Mouse (Mus musculus): Measurements from ENCODE around the gene Rnf130.
A peak's percentile ranks its signal among the peaks of the same experiment; 100 is the strongest.

Rnf130 gene

DNA sequence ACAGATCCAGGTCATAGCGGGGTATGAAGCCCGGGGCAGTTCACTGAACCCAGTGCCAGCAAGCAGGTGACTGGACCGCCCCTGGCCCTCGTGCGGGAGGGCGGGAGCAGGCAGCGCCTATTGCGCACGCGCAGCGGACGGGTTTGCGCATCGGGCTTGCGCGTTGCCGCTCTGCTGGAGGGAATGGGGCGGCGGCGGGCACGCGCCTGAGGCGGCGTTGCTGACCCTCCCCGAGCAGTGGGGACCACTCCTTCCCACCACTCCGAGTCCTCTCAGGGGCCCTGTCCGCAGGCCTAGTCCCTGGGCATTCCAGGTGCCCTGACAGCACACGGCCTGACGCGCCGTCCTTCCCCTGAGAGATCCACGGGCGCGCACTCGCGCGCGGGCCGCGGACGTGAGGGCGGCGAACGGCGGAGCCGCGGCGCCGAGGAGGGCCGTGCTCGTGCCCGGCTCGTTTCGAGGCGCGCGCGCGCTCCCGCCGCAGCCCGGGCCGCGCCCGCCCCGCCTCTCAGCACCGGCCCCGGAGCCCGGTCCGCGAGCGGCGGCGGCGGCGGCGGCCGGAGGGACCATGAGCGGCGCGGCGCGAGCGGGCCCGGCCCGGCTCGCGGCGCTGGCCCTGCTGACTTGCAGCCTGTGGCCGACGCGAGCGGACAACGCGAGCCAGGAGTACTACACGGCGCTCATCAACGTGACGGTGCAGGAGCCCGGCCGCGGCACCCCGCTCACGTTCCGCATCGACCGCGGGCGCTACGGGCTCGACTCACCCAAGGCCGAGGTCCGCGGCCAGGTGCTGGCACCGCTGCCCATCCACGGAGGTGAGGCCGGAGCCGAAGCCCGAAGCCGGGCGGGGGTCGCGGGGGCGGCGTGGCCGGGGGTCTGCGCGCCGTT is at the start of gene Rnf130:
Gene Rnf130, plus strand, starts transcription at position 514 of the 888 bp plus-strand sequence.
- DNase-seq (ENCODE audit: low read depth, low spot score) = peak; percentile 95
- Histone ChIP-seq H3K27me3 (ENCODE audit: control insufficient read depth, insufficient read depth, low read length, poor library complexity, severe bottlenecking) (no peaks in the 10 kb centered on the region), H3K36me3 (ENCODE audit: control insufficient read depth, insufficient read depth, low read length, poor library complexity, severe bottlenecking) (no peaks in the 10 kb centered on the region)

DNA sequence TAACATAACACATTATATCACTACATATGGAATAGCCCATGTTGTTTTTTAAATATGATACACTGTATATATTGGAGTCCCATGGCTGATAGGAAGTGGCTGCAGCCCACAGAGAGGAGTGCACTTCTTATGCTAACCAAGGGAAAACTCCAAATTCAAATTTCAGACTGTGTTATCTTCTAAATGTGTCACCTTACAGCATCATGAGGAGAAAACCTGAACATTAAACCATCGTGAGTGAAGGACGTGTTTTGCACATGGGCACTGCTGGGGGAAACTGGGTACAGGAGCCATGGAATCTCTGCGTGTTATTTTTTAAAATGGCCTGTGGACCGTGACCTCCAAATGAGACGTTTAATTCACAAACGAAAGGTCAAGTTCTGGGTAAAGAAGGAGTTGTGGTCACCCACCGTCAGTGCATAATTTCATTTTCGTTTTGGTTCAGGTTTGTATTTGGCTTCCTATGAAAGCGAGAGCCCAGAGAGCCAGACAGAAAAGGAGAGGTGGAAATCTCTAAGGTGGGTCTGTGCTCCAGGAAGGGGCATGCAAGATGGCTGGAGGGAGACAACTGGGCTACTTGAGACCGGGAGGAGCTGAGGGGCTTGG is 47.1 kb upstream of the Rnf130 start:
- H3K27me3 ChIP-seq (ENCODE audit: control insufficient read depth, insufficient read depth, low read length, poor library complexity, severe bottlenecking) = no peaks in the 10 kb centered on the region
- no peaks in the 10 kb centered on the region for H3K36me3 ChIP-seq (ENCODE audit: control insufficient read depth, insufficient read depth, low read length, poor library complexity, severe bottlenecking)
- DNase-seq (ENCODE audit: low read depth, low spot score) = peak; percentile 22

DNA sequence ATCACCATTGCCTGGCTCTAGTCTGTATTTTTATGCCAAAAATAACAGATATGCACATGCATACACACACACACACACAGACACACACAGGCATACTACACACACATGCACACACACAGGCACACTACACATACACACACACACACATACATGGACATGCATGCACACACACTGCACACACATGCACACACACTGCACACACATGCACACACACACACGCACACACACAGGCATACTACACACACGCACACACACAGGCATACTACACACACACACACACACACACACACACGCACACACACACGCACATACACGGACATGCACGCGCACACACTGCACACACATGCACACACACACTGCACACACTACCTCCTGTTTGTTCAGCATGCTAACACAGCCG is 46.2 kb upstream of the Rnf130 start:
- no peaks in the 10 kb centered on the region for H3K36me3 ChIP-seq (ENCODE audit: control insufficient read depth, insufficient read depth, low read length, poor library complexity, severe bottlenecking)
- H3K27me3 ChIP-seq (ENCODE audit: control insufficient read depth, insufficient read depth, low read length, poor library complexity, severe bottlenecking) = no peaks in the 10 kb centered on the region
- DNase-seq (ENCODE audit: low read depth, low spot score) = no peak

DNA sequence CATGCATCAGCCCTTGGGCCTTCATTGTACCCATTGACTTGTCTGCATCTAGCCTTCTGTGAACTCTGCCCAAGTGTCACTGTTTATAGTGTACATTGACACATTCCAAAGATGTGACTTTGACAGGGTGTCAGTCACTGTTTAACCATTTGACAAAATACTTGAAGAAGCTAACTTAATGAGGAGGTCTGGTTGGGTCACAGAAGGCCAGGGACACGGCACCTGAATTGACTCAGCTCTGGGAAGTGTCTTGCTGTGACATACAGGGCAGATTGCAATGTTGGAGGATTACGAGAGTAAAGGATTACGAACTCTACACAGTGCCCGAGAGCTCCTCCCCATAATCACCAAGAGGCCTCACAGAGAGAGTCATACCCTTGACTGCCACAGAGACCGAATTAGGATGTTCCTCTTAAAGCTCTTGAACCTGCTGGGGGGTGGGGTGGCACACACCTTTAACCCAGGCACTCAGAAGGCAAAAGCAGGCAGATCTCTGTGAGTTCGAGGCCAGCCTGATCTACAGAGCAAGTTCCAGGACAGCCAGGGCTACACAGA is 44.4 kb upstream of the Rnf130 start:
- no peaks in the 10 kb centered on the region for H3K27me3 ChIP-seq (ENCODE audit: control insufficient read depth, insufficient read depth, low read length, poor library complexity, severe bottlenecking)
- no peaks in the 10 kb centered on the region for H3K36me3 ChIP-seq (ENCODE audit: control insufficient read depth, insufficient read depth, low read length, poor library complexity, severe bottlenecking)
- DNase-seq (ENCODE audit: low read depth, low spot score) = no peak

DNA sequence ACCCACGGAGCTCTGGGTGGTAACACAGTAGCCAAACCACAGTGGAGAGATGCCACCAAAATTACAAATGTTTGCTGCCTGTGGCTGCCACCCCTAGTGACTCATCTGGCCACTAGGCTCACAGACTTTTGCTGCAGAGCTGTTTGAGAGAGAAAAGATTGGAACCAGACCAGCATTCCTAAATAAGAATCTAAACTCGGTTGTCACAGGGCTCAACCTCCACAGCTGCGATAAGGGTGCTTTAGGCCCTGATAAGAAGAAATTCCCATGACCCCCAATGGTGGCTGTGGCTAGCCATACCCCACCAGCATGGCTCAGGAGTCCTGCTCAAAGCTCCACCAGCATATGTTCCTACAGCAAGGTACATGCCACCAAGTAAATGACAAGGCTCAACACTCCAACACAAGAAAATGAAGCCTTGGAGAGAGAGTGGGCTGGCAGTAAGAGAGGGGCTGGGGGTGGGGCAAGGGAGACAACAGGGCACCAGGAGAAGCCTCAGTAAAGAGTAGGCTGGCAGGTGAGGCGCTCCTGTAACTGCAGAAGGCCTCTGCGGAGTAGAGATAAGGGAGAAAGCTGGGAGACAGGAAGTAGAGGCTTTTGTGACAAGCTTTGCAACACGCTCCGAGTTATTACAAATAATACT is 43.7 kb upstream of the Rnf130 start:
- DNase-seq (ENCODE audit: low read depth, low spot score) = no peak
- Histone ChIP-seq H3K27me3 (ENCODE audit: control insufficient read depth, insufficient read depth, low read length, poor library complexity, severe bottlenecking) (no peaks in the 10 kb centered on the region), H3K36me3 (ENCODE audit: control insufficient read depth, insufficient read depth, low read length, poor library complexity, severe bottlenecking) (no peaks in the 10 kb centered on the region)

DNA sequence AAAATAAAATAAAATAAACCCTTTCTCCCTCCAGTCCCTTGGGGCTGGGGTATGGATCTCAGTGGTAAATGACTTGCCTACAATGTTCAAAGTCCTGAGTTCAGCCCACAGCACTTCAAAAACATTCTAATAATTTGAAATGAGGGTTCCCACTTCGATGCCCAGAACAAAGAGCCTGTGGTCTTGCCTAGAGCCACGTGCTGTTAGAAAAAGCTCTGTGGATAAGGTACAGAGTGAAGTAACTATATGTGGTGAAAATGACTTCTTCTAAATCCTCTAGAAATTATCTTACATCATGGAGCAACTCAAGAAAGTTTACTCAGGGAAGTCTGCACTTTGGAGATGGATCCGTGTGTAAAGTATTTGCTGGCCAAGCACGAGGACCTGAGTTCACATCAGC is 43.1 kb upstream of the Rnf130 start:
- no peak for DNase-seq (ENCODE audit: low read depth, low spot score)
- H3K27me3 ChIP-seq (ENCODE audit: control insufficient read depth, insufficient read depth, low read length, poor library complexity, severe bottlenecking) = no peaks in the 10 kb centered on the region
- H3K36me3 ChIP-seq (ENCODE audit: control insufficient read depth, insufficient read depth, low read length, poor library complexity, severe bottlenecking) = no peaks in the 10 kb centered on the region

DNA sequence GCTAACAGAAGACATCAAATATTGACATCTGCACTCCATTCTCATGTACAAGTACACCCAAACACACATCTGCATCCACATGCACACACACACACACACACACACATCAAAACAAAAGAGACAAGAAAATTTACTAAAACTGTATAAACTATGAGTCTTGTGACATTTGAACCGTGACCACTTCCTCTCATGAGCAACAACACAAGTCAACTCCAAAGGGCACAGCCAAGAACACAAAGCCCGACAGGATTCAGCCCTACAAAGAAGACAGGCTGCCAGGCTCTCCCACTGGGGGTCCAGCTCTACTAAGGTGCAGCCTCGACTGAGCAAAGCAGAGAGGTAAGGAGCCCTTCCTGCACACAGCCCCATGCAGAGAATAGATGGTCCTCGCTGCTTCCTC is 42.3 kb upstream of the Rnf130 start:
- no peaks in the 10 kb centered on the region for H3K27me3 ChIP-seq (ENCODE audit: control insufficient read depth, insufficient read depth, low read length, poor library complexity, severe bottlenecking)
- H3K36me3 ChIP-seq (ENCODE audit: control insufficient read depth, insufficient read depth, low read length, poor library complexity, severe bottlenecking) = no peaks in the 10 kb centered on the region
- peak; percentile 49 for DNase-seq (ENCODE audit: low read depth, low spot score)

DNA sequence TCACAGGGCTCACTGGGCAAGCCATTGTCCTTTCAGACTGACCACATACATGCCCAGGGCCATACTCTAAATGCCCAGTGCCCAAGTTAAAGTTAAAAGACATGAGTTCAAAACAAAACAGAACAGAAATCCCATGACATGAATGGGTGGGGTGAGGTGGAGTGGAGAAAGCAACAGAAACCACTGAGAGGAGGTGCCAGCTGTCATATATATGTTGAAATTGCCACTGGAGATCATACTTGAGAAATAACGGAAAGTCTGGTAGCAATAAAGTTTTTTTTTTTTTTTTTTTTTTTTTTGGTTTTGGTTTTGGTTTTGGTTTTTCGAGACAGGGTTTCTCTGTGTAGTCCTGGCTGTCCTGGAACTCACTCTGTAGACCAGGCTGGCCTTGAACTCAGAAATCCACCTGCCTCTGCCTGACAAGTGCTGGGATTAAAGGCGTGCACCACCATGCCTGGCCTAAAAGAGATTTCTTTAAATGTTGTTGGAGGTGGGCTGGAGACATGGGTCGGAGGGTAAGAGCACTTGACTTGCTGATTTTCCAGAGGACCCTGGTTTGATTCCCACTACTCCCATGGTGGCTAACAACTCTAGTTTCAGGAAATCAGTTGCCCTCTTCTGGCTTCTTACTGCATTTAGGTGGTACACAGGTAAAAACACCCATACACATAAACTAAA is 41.1 kb upstream of the Rnf130 start:
- no peaks in the 10 kb centered on the region for H3K36me3 ChIP-seq (ENCODE audit: control insufficient read depth, insufficient read depth, low read length, poor library complexity, severe bottlenecking)
- DNase-seq (ENCODE audit: low read depth, low spot score) = peak; percentile 52

DNA sequence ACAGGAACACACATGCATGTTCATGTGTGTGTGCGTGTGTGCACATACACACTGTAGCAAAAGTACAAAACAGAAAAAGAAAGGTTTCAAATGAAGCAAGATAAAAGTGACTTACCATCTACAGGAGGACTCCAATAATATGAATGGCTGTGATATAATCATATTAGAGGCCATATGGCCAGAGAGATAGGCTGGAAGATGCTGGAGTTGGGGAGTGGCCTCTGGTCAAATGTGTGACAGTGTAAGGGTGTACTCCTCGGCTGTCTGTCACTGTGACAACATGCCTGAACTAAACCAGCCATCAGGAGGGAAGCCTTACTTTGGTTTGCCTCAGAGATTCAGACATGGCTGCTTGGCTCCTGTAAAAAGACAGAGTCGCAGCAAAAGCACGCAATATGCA is 40.1 kb upstream of the Rnf130 start:
- DNase-seq (ENCODE audit: low read depth, low spot score) = no peak
- H3K27me3 ChIP-seq (ENCODE audit: control insufficient read depth, insufficient read depth, low read length, poor library complexity, severe bottlenecking) = no peaks in the 10 kb centered on the region
- no peaks in the 10 kb centered on the region for H3K36me3 ChIP-seq (ENCODE audit: control insufficient read depth, insufficient read depth, low read length, poor library complexity, severe bottlenecking)

More for the DNA sequence above, 41.1 kb upstream of the Rnf130 start:
- no peaks in the 10 kb centered on the region for H3K27me3 ChIP-seq (ENCODE audit: control insufficient read depth, insufficient read depth, low read length, poor library complexity, severe bottlenecking)

DNA sequence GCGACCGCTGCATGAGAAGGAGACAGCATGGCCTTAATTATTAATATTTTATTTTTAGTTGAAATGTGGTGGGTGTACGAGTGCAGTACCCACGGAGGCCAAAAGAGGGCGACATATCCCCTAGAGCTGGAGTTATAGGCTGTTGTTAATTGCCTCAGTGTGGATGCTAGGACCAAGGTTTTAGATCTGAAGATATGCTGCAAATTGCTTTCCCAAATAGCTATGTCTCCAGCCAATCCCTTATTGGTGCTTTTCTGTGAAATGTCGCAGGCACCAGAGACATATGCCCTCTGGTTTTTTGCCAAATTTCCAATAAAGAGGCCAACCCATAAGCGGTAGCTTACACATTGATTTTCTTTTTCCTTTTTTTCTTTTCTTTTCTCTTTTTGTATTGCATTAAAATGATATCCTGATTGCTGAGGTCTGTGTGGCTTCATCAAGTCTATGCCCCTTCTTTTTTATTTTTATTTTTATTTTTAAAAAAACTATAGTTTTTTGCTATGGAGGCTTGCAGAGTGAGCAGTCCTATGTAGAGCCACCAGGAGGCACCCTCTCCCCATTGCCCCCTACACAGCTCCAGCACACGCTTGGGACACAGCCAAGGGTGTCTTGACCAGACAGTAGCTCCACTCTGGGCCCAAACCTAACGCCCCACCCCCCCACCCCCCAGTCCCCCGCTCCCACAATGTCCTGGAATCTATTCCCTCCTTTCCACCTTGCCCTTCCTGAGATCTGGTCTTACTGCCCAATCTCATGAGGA is 38.7 kb upstream of the Rnf130 start:
- peak; percentile 87 for DNase-seq (ENCODE audit: low read depth, low spot score)

DNA sequence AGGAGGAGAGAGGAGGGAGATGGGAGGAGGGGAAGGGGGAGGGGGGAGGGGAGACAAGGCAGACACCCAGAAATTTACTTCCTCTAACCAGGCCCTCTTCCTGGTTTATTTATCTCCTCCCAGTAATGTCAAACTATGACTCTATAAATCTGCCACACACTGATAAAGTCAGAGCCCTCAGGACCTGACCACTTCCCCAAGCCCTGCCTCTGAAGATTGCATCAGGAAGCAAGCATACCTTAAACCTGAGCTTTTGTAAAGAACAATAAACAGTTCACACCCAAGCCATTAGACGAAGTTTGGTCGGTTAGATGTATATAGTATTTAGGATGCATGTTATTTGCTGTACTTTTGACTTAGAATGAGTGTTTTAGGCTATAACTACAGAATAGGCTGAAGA is 30.6 kb upstream of the Rnf130 start:
- Histone ChIP-seq H3K27me3 (ENCODE audit: control insufficient read depth, insufficient read depth, low read length, poor library complexity, severe bottlenecking) (no peaks in the 10 kb centered on the region), H3K36me3 (ENCODE audit: control insufficient read depth, insufficient read depth, low read length, poor library complexity, severe bottlenecking) (peaks cover 2% of the 10 kb centered on the region; the same call in 1 of the 2 replicates)
- DNase-seq (ENCODE audit: low read depth, low spot score) = no peak

More for the DNA sequence above, 38.7 kb upstream of the Rnf130 start:
- Histone ChIP-seq H3K36me3 (ENCODE audit: control insufficient read depth, insufficient read depth, low read length, poor library complexity, severe bottlenecking) (no peaks in the 10 kb centered on the region), H3K27me3 (ENCODE audit: control insufficient read depth, insufficient read depth, low read length, poor library complexity, severe bottlenecking) (no peaks in the 10 kb centered on the region)

DNA sequence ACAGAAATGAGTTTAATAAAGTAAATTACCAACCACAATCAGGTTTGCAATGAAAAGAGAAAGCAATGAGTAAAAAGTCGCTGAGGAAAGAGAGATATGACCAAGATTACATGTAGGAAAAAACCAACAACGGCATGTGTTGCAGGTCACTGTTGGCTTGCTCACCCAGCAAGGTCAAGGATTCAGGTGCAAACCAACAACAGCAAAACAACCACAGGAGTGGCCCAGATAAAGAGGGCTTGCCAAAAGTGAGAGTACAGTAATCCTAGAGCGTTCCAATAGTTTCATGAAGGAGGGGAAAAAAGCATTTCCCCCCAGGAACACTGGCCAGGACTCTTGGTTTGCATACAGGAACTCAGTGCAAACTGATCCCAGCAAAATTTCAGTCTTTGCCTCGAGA is 28.7 kb upstream of the Rnf130 start:
- H3K36me3 ChIP-seq (ENCODE audit: control insufficient read depth, insufficient read depth, low read length, poor library complexity, severe bottlenecking) = peaks cover 2% of the 10 kb centered on the region; the same call in 1 of the 2 replicates
- H3K27me3 ChIP-seq (ENCODE audit: control insufficient read depth, insufficient read depth, low read length, poor library complexity, severe bottlenecking) = peaks cover 1% of the 10 kb centered on the region; the same call in 1 of the 2 replicates
- no peak for DNase-seq (ENCODE audit: low read depth, low spot score)

DNA sequence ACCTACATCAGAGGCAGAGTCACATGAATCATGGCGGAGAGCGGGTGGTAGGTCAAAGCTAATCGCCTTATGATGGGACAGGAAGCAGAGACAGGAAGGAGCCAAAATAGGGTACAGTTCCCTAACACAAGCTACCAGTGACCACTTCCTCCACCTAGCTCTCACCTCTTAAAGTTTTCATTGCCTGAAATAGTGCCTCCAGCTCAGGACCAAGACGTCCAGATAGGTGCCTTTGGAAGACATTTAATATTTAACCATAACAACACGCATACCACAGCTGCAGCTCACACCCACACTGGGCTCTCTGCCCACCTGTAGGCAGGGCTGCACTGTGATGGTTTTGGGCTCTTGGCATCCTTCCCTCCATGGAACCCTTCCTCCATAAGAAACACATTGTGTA is 27.8 kb upstream of the Rnf130 start:
- Histone ChIP-seq H3K27me3 (ENCODE audit: control insufficient read depth, insufficient read depth, low read length, poor library complexity, severe bottlenecking) (peaks cover 1% of the 10 kb centered on the region; the same call in 1 of the 2 replicates), H3K36me3 (ENCODE audit: control insufficient read depth, insufficient read depth, low read length, poor library complexity, severe bottlenecking) (peaks cover 2% of the 10 kb centered on the region; the same call in 1 of the 2 replicates)
- DNase-seq (ENCODE audit: low read depth, low spot score) = peak; percentile 68

DNA sequence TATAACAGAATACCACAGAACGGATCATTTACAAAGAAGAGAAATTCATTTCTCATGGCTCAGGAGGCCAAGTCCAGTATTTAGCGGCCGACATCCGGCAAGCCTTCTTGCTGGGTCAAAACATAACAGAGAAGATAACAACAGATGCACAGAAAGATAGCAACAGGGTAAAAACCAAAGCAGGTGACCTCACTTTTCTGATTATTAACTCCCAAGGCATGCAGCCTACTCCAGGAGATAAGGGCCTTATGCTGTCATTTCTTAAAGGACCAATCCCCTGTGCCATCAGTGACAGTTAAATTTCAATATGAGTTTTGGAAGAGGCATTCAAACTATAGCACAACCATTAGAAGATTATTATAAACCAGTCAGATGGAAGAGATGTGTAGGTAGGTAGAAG is 22.3 kb upstream of the Rnf130 start:
- Histone ChIP-seq H3K27me3 (ENCODE audit: control insufficient read depth, insufficient read depth, low read length, poor library complexity, severe bottlenecking) (peaks cover 1% of the 10 kb centered on the region), H3K36me3 (ENCODE audit: control insufficient read depth, insufficient read depth, low read length, poor library complexity, severe bottlenecking) (peaks cover 2% of the 10 kb centered on the region; the same call in 1 of the 2 replicates)
- DNase-seq (ENCODE audit: low read depth, low spot score) = no peak

Data from splenic B cell, adult 2 months (primary cell).